Mouse (Mus musculus): Measurements from ENCODE around the gene Megf11.

- TF ChIP-seq CTCF (IDR thresholded peaks at IDR 0.05; ENCODE audit: low read depth, low read length), result no peak
- no peak for TF ChIP-seq GATA1 (IDR thresholded peaks at IDR 0.05; ENCODE audit: borderline replicate concordance, low read length)
- no peak for TF ChIP-seq GATA2 (IDR thresholded peaks at IDR 0.05; ENCODE audit: borderline replicate concordance, low read depth, low read length)
- no peak for TF ChIP-seq TAL1 (conservative IDR thresholded peaks at IDR 0.05; ENCODE audit: low read depth, low read length)
These were observed 67.3 kb downstream of the Megf11 start for GRCm38 (mm10) chr9:64452769-64453168.

All from G1E (cell line).